Mouse (Mus musculus): ENCODE measurements around the gene Mcrip2.

- TF ChIP-seq POLR2A (IDR thresholded peaks at IDR 0.05; ENCODE audit: extremely low read depth, insufficient read depth, low read length) (0 out of 2 replicates have a peak, but pooled peaks have one; percentile 24), CTCF (IDR thresholded peaks at IDR 0.05; ENCODE audit: low read depth, low read length) (no peak)
Measured at GRCm38 (mm10) chr17:25837076-25837410, 31.5 kb downstream of the Mcrip2 start, which contains the start of gene Rhbdl1.
